Mouse (Mus musculus) embryonic facial prominence, embryonic 14.5 days (tissue): ENCODE data around the gene Arhgap28. TPM values are rescaled to one million over a fixed set of nuclear protein-coding genes. Genes with fewer than 3 reads are reported as not detected.

ENCODE experiments used
- ATAC-seq: fragments of 200-750 bp; cut with Nextera tagmentation; 2 replicates; pipeline ENCODE4 v1.8.0; 2017; ENCODE audit warnings: low read depth, moderate number of reproducible peaks, moderate TSS enrichment
- DNase-seq: peaks from one replicate; pipeline ENCODE4 v3.0.0-alpha.2; 2015; ENCODE audit warnings: low spot score
- H3K27ac ChIP-seq: fragments of 300-500 bp; sonication (generic); replicated peaks from 2 replicates; pipeline ENCODE4 v1.5.1; 2014; ENCODE audit warnings: low read depth, mild to moderate bottlenecking, low read length, moderate library complexity
- H3K27me3 ChIP-seq: fragments of 300-500 bp; sonication (generic); replicated peaks from 2 replicates; pipeline ENCODE4 v1.6.1; 2014; ENCODE audit warnings: low read length; ENCODE audit not compliant: control insufficient read depth, insufficient read depth
- H3K36me3 ChIP-seq: fragments of 300-500 bp; sonication (generic); 2 replicates; pipeline ENCODE4 v1.6.1; 2014; ENCODE audit warnings: low read length, mixed read lengths; ENCODE audit not compliant: control insufficient read depth, insufficient read depth
- H3K4me1 ChIP-seq: fragments of 300-500 bp; sonication (generic); 2 replicates; pipeline ENCODE4 v1.6.1; 2014; ENCODE audit warnings: antibody characterized with exemption, low read length; ENCODE audit not compliant: control insufficient read depth, insufficient read depth
- H3K4me2 ChIP-seq: fragments of 300-500 bp; sonication (generic); 2 replicates; pipeline ENCODE4 v1.6.1; 2014; ENCODE audit warnings: low read depth, mild to moderate bottlenecking, low read length, moderate library complexity, mixed read lengths
- H3K4me3 ChIP-seq: fragments of 300-500 bp; sonication (generic); 2 replicates; pipeline ENCODE4 v1.5.1; 2014; ENCODE audit warnings: low read depth, mild to moderate bottlenecking, low read length
- H3K9ac ChIP-seq: fragments of 300-500 bp; sonication (generic); 2 replicates; pipeline ENCODE4 v1.6.1; 2014; ENCODE audit warnings: low read depth, mild to moderate bottlenecking, low read length, moderate library complexity, mixed read lengths
- H3K9me3 ChIP-seq: fragments of 300-500 bp; sonication (generic); 2 replicates; pipeline ENCODE4 v1.6.1; 2016; ENCODE audit warnings: low read length; ENCODE audit not compliant: control insufficient read depth
- WGBS: fragments of 180-500 bp; shearing (Covaris S2); extraction: QIAGEN DNeasy Blood & Tissue Kit; methylation state at CpG from one replicate; pipeline ENCODE4 v1.1.7; 2014; 5-methylcytosine and 5-hydroxymethylcytosine counted together
- polyA plus RNA-seq: library from polyadenylated mRNA; unstranded; fragments of >200 nt; fragmentation: Nextera tagmentation; extraction: Ambion mirVana; gene quantifications from 2 replicates; pipeline ENCODE4 v1.2.1, GENCODE M21; 2014

Arhgap28 gene
- polyA plus RNA-seq, 1 experiment from 2014 or later: 49.2 TPM

DNA sequence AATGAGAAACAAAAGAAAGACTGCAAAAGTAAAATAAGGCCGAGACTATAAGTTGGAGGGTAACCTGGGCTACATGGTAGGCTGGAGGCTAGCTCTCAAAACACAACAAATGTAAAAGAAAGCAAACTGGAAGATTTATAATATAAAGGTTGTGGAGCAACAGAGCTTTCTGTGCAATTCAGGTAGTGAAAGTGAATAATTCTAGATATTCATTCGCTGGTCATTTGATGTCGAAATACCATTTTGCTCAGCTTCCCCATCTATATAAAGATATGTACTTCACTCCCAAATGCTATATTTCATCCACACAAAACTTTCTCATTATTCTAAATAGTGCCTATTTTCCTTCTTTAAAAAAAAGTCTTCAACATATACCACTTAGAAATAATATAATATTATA is 66.9 kb downstream of the Arhgap28 start:
- Histone ChIP-seq H3K4me2 (no peak overlapping the region), H3K4me3 (no peak overlapping the region), H3K4me1 (no peaks in the 10 kb centered on the region), H3K36me3 (peaks cover 19% of the 10 kb centered on the region), H3K9me3 (no peaks in the 10 kb centered on the region), H3K27ac (no peak overlapping the region), H3K9ac (no peak overlapping the region), H3K27me3 (no peaks in the 10 kb centered on the region)
- no peak for ATAC-seq
- DNase-seq: no peak
- 95% methylated on average over 3 of the region's 3 CpGs for WGBS

DNA sequence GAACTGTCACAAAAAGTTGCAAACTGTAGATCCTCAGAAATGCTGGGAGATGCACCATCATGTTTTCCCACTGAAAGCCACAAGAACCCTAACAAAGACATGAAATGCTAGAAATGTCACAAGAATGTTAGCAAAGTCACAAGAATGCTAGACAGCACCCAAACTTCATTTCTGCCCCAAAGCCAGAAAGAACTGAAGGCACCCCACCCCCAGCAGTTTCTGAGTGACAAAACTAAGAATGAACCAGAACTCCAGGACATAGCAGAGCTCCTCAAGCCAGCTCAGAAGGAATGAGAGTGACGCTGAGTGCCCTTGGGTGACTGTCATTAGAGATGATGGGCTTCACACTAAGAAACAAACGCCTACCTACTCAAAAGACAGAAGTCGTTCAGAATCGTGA is 68.4 kb downstream of the Arhgap28 start:
- Histone ChIP-seq H3K9me3 (no peaks in the 10 kb centered on the region), H3K4me2 (no peak overlapping the region), H3K4me3 (no peak overlapping the region), H3K9ac (no peak overlapping the region), H3K36me3 (peaks cover 28% of the 10 kb centered on the region), H3K27me3 (no peaks in the 10 kb centered on the region), H3K4me1 (peaks cover 4% of the 10 kb centered on the region; the same call in 1 of the 2 replicates), H3K27ac (no peak overlapping the region)
- no peak for DNase-seq
- WGBS: 85% methylated on average over 4 of the region's 4 CpGs
- no peak for ATAC-seq

DNA sequence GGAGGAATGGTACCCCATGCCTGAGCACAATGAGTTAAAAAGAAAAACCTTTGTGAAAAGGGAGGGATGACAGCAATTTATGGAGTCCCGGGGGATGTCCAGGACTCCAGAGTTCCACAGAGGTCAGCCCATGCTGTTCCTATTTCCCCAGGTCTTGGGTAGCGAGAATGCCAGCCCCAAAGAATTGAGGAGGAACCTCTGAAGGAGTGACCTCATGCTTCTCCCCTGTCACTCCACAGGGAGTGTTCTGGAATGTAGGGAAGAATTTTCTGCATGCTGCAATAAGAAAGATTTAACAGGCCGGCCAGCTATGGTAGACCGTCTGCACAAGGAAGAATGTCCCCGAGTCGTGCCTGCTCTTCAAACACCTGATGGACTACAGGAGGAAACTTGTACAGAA is 72.5 kb downstream of the Arhgap28 start:
- no peak overlapping the region for H3K9ac ChIP-seq
- DNase-seq (no peak), ATAC-seq (peak; percentile 26; the same call in 1 of the 2 replicates)
- WGBS: 39% methylated on average over 6 of the region's 6 CpGs
- no peak overlapping the region for H3K4me2 ChIP-seq
- no peaks in the 10 kb centered on the region for H3K9me3 ChIP-seq
- H3K36me3 ChIP-seq: peaks cover 45% of the 10 kb centered on the region
- no peaks in the 10 kb centered on the region for H3K27me3 ChIP-seq
- H3K4me1 ChIP-seq: peaks cover 4% of the 10 kb centered on the region; the same call in 1 of the 2 replicates
- H3K27ac ChIP-seq: no peak overlapping the region
- H3K4me3 ChIP-seq: no peak overlapping the region

DNA sequence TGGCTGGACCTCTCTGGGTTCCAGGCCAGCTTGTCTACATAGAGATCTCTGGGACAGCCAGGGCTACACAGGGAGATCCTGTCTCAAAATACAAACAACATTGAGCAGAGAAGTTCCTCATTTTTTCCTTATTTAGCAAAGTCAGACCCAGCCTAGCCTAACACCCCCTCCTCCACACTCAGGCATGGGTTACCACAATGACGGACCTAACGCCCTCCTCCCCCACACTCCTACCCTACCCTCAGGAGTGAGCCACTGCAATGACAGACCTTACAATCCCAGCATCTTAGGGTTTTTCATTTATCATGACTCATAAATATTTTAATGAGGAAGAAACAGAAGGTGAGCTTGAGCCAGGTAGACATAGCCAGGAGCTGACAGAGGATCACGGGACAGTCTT is 73.0 kb downstream of the Arhgap28 start:
- 89% methylated on average over 3 of the region's 3 CpGs for WGBS
- H3K4me3 ChIP-seq: no peak overlapping the region
- H3K27me3 ChIP-seq: no peaks in the 10 kb centered on the region
- peaks cover 4% of the 10 kb centered on the region; the same call in 1 of the 2 replicates for H3K4me1 ChIP-seq
- no peak overlapping the region for H3K4me2 ChIP-seq
- DNase-seq: no peak
- peaks cover 45% of the 10 kb centered on the region for H3K36me3 ChIP-seq
- H3K9ac ChIP-seq: no peak overlapping the region
- no peaks in the 10 kb centered on the region for H3K9me3 ChIP-seq
- no peak overlapping the region for H3K27ac ChIP-seq
- ATAC-seq: no peak

DNA sequence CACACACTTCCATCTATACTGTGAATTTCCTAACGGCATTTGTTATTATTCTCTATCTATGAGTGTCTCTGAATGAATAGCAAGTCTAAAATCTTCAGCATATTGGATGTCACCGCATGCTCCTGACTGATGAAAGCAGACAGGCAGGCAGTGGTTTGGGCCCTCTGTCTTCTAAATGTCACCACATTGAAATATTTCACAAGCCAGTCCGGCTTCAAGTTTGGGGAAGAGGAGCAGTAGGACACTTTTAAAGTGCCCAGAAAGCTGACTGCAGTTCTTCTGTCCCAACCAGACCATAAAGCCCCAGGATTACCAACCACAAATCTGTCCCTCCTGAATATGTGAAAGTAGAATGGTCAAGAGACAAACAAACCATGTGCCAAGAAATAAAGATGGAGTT is 73.5 kb downstream of the Arhgap28 start:
- H3K9me3 ChIP-seq: no peaks in the 10 kb centered on the region
- peaks cover 45% of the 10 kb centered on the region for H3K36me3 ChIP-seq
- ATAC-seq: no peak
- H3K4me1 ChIP-seq: peaks cover 4% of the 10 kb centered on the region; the same call in 1 of the 2 replicates
- H3K4me3 ChIP-seq: no peak overlapping the region
- H3K4me2 ChIP-seq: no peak overlapping the region
- no peak for DNase-seq
- H3K27me3 ChIP-seq: no peaks in the 10 kb centered on the region
- H3K27ac ChIP-seq: no peak overlapping the region
- no peak overlapping the region for H3K9ac ChIP-seq
- WGBS: 78% methylated on average over 3 of the region's 3 CpGs

DNA sequence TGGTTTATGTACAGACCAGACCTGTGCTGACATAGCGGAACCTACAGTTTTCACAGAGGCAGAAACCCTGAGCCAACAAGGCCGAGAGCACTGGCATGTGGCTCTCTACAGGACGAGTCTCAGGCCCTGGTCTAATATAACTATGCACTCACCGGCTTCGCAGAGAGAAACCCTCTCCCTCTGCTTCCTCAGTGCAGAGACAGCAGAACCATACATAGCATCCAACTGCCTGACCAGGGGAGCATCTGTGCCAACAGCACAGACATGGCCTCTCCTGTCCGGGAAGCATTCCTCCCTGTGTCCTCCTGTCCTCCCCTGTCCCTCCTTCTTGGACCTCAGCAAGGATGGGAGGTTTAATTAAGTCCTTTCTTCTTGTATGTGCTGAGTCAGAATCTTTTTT is 75.6 kb downstream of the Arhgap28 start:
- Histone ChIP-seq H3K4me2 (no peak overlapping the region), H3K4me1 (peaks cover 4% of the 10 kb centered on the region; the same call in 1 of the 2 replicates), H3K4me3 (no peak overlapping the region), H3K9ac (no peak overlapping the region), H3K27me3 (no peaks in the 10 kb centered on the region), H3K27ac (no peak overlapping the region), H3K36me3 (peaks cover 36% of the 10 kb centered on the region), H3K9me3 (no peaks in the 10 kb centered on the region)
- ATAC-seq (no peak), DNase-seq (no peak)
- WGBS: 90% methylated on average over 6 of the region's 6 CpGs

DNA sequence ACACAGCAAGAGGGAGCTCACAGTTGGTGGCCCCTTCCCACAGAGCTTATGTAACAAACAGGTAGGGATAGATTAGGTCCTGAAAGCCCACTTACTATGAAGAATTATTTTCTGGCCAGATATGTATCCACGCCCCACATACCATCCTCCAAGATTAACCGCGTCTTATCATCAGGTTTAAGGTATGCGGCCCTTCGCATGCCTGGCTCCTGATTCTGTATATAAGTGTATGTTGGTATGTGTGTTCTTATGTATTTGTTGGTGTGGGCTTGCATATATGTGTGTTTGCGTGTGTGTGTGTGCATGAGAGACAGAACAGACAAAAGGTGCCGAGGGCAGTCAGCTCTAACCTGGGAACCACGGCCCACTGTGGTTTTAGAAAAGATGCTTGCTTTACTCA is 76.1 kb downstream of the Arhgap28 start:
- Histone ChIP-seq H3K4me2 (no peak overlapping the region), H3K27ac (0 out of 2 replicates have a peak overlapping the region, but pooled peaks have one; percentile 10), H3K4me1 (peaks cover 4% of the 10 kb centered on the region; the same call in 1 of the 2 replicates), H3K4me3 (no peak overlapping the region), H3K27me3 (no peaks in the 10 kb centered on the region), H3K36me3 (peaks cover 32% of the 10 kb centered on the region), H3K9me3 (no peaks in the 10 kb centered on the region), H3K9ac (no peak overlapping the region)
- 90% methylated on average over 8 of the region's 8 CpGs for WGBS
- DNase-seq: no peak
- ATAC-seq: no peak

DNA sequence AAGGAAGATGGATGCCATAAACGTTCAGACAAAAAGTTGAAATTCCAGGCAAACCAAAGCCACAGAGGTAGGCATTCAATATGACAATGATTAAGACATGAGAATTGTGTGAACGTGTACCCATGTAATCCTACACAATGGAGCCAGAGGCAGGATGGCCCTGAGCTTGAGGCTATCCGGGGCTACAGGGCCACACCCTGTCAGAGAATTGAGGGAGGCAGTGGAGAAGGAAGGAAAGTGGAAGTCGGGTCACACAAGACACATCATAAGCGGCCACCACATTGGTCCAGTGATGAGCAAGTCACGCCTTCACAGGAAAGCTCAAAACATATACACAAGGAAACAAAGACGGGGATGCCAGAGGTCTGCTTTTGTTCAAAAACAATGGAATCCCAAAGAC is 84.0 kb downstream of the Arhgap28 start:
- Histone ChIP-seq H3K9ac (no peak overlapping the region), H3K36me3 (no peaks in the 10 kb centered on the region), H3K9me3 (no peaks in the 10 kb centered on the region), H3K27me3 (no peaks in the 10 kb centered on the region), H3K27ac (no peak overlapping the region), H3K4me2 (no peak overlapping the region), H3K4me1 (no peaks in the 10 kb centered on the region), H3K4me3 (no peak overlapping the region)
- ATAC-seq (no peak), DNase-seq (no peak)
- WGBS: 73% methylated on average over 7 of the region's 7 CpGs

DNA sequence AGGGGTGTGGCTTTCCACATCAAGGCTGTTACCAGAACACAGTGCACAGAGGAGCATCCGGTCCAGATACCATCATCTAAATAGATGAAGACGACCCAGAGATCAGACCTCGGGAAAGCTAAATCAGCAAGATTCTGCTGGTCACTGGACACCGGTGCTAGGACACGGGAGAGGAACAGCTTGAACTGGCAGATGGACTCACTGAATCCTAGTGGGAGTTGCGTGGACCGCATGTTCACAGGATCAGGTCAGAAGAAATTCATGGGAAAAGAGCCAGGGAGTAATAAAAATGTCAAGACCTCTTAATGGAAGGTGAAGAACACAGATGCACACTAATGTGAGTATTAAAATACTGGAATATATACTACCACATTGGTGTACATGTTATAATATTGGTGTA is 85.7 kb downstream of the Arhgap28 start:
- H3K27ac ChIP-seq: no peak overlapping the region
- no peaks in the 10 kb centered on the region for H3K27me3 ChIP-seq
- no peak overlapping the region for H3K9ac ChIP-seq
- no peaks in the 10 kb centered on the region for H3K9me3 ChIP-seq
- no peaks in the 10 kb centered on the region for H3K36me3 ChIP-seq
- no peak for DNase-seq
- no peaks in the 10 kb centered on the region for H3K4me1 ChIP-seq
- H3K4me2 ChIP-seq: no peak overlapping the region
- WGBS: 90% methylated on average over 7 of the region's 7 CpGs
- ATAC-seq: no peak
- no peak overlapping the region for H3K4me3 ChIP-seq
